Mouse (Mus musculus) erythroblast, embryonic 14.5 days (primary cell): Measurements from ENCODE around the gene Emsy.

Experiments
- GATA1 ChIP-seq: IDR thresholded peaks from 2 replicates; pipeline ENCODE4 v1.6.1; 2012; ENCODE audit warnings: low read length, inconsistent platforms, mixed read lengths
- TAL1 ChIP-seq: IDR thresholded peaks from 3 replicates; pipeline ENCODE4 v1.6.1; 2012; ENCODE audit warnings: low read length, inconsistent platforms, mixed read lengths

DNA sequence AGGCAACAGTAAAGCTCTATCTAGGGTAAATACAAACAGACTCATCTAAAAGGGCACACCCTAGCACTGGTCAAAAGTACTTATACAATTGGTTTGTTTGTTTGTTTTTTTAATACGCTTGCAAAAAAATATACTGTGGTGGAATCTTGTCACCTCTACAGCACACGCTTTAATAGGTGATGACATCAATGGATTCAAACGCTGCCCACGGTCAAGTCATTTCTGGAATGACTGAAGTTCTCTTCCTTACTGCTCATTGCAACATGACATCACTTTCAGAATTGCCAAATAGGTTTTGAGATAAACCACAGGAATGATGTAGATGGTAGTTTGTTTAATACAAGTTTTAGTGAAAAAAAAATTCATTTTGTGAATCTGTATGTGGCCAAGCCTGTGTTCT is 42.0 kb upstream of the Emsy start:
- no peak for TF ChIP-seq GATA1
- TF ChIP-seq TAL1, result no peak
